Mouse (Mus musculus): ENCODE results near the gene Cuedc1. TPM values are rescaled to one million over a fixed set of nuclear protein-coding genes. Genes with fewer than 3 reads are reported as not detected.

Cuedc1 gene
- polyA plus RNA-seq, 1 experiment from 2014 or later, result 16.8 TPM

- TF ChIP-seq CTCF (IDR thresholded peaks at IDR 0.05; ENCODE audit: low read depth), result no peak
- ATAC-seq (ENCODE audit: insufficient read depth) (no peak), DNase-seq (no peak)
- Histone ChIP-seq H3K27me3 (ENCODE audit: insufficient read depth, low read length) (no peaks in the 10 kb centered on the region; the same call in 1 of the 2 replicates), H3K4me1 (ENCODE audit: insufficient read depth) (peaks cover 27% of the 10 kb centered on the region), H3K4me2 (no peak overlapping the region), H3K36me3 (ENCODE audit: insufficient read depth) (0 out of 2 replicates have a peak, but pooled peaks cover 5% of the 10 kb centered on the region), H3K27ac (ENCODE audit: low read depth) (no peak overlapping the region), H3K9ac (no peak overlapping the region), H3K9me3 (ENCODE audit: low read depth, low read length) (no peaks in the 10 kb centered on the region), H3K4me3 (ENCODE audit: low read depth, low read length) (no peak overlapping the region)
- 80% methylated on average over 3 of the region's 3 CpGs for WGBS
These were observed 72.7 kb downstream of the Cuedc1 start for GRCm38 (mm10) chr11:88170606-88171005.

- no peaks in the 10 kb centered on the region for H3K9me3 ChIP-seq (ENCODE audit: low read depth, low read length)
- H3K4me2 ChIP-seq, result no peak overlapping the region
- H3K4me1 ChIP-seq (ENCODE audit: insufficient read depth), result peaks cover 22% of the 10 kb centered on the region
- ATAC-seq (ENCODE audit: insufficient read depth), result no peak
- WGBS, result 54% methylated on average over 15 of the region's 15 CpGs
- no peak for TF ChIP-seq CTCF (IDR thresholded peaks at IDR 0.05; ENCODE audit: low read depth)
- H3K27ac ChIP-seq (ENCODE audit: low read depth), result no peak overlapping the region
- H3K4me3 ChIP-seq (ENCODE audit: low read depth, low read length), result no peak overlapping the region
- DNase-seq, result no peak
- H3K27me3 ChIP-seq (ENCODE audit: insufficient read depth, low read length), result no peaks in the 10 kb centered on the region; the same call in 1 of the 2 replicates
- peaks cover 6% of the 10 kb centered on the region; the same call in 1 of the 2 replicates for H3K36me3 ChIP-seq (ENCODE audit: insufficient read depth)
- no peak overlapping the region for H3K9ac ChIP-seq
These were observed 74.1 kb downstream of the Cuedc1 start for GRCm38 (mm10) chr11:88171876-88172442.

DNA sequence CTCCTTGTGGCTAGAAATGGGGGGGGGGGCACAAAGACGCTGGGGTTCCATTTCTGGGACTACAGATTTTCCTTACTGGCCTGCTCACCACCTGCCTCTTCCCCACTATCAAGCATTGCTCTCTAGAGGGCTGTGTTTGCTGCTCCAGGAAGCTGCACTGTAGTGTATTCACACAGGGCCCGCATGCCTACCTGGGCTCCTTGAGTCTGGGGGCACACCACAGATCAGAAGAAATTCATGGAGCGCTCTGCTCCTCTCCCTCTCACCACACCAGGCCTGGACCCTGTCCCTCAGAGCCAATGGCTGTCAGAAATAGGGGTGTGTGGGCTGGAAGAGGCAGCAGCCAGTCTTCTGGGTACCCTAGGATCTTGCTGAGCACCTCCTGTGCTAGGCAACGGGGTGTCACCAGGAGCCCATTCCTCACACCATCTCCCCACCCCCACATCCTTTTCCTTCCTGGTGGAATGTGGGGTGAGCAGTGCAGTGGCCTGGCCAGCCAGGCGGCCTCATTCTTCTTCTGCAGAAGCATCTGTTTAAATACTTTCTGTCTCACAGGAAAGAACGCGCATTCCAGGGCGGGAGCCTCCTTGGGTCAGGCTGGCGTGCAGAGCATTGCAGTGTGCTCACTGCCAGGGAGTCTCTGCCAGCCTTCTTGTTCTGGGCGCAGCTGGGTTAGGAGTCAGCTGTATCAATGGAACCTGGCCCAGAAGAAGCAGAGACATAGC lies 74.9 kb downstream of the Cuedc1 start:
- peak; percentile 86 for DNase-seq
- peaks cover 12% of the 10 kb centered on the region; the same call in 1 of the 2 replicates for H3K36me3 ChIP-seq (ENCODE audit: insufficient read depth)
- H3K4me2 ChIP-seq, result peak overlapping the region; percentile 3; the same call in 1 of the 2 replicates
- peak; percentile 87 for ATAC-seq (ENCODE audit: insufficient read depth)
- H3K27ac ChIP-seq (ENCODE audit: low read depth), result peak overlapping the region; percentile 84
- H3K4me1 ChIP-seq (ENCODE audit: insufficient read depth), result peaks cover 22% of the 10 kb centered on the region
- H3K9me3 ChIP-seq (ENCODE audit: low read depth, low read length), result no peaks in the 10 kb centered on the region
- H3K27me3 ChIP-seq (ENCODE audit: insufficient read depth, low read length), result no peaks in the 10 kb centered on the region; the same call in 1 of the 2 replicates
- H3K4me3 ChIP-seq (ENCODE audit: low read depth, low read length), result no peak overlapping the region
- WGBS, result 14% methylated on average over 10 of the region's 10 CpGs
- TF ChIP-seq CTCF (IDR thresholded peaks at IDR 0.05; ENCODE audit: low read depth), result no peak
- H3K9ac ChIP-seq, result no peak overlapping the region

- no peak for DNase-seq
These were observed 75.6 kb downstream of the Cuedc1 start for GRCm38 (mm10) chr11:88173386-88174025.

DNA sequence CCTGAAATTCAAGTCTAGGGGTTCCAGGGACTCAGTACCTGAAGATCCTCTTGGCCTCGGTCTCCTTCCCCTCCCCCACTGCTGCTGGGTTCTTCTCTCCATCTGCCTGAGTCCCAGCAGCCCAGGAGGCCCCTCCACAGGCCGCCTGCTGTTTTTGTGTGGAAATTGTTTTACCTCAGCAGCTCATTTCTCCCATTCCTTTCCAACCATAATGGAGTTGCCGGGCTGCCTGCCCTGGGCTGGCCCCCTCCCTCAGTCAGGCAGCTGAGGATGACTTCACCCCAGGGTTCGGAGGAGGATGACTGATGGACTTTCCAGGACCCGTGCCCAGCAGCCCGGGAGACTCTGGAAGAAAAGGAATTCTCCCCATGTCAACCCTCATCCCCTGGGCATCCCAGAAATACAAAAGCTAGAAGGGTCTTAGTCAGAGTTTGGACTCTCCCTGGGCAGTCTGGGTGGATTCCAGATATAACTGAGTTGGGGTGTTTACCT lies 82.7 kb downstream of the Cuedc1 start:
- DNase-seq (peak; percentile 58), ATAC-seq (ENCODE audit: insufficient read depth) (peak; percentile 54)
- H3K4me1 ChIP-seq (ENCODE audit: insufficient read depth), result peaks cover 19% of the 10 kb centered on the region
- 0 out of 2 replicates have a peak overlapping the region, but pooled peaks have one; percentile 15 for H3K9ac ChIP-seq
- peak overlapping the region; percentile 88 for H3K27ac ChIP-seq (ENCODE audit: low read depth)
- TF ChIP-seq CTCF (IDR thresholded peaks at IDR 0.05; ENCODE audit: low read depth), result peak; percentile 18; the same call in 1 of the 2 replicates
- peaks cover 31% of the 10 kb centered on the region for H3K36me3 ChIP-seq (ENCODE audit: insufficient read depth)
- H3K4me3 ChIP-seq (ENCODE audit: low read depth, low read length), result no peak overlapping the region
- H3K4me2 ChIP-seq, result peak overlapping the region; percentile 39
- WGBS, result 6% methylated on average over 6 of the region's 6 CpGs
- no peaks in the 10 kb centered on the region for H3K27me3 ChIP-seq (ENCODE audit: insufficient read depth, low read length)
- no peaks in the 10 kb centered on the region for H3K9me3 ChIP-seq (ENCODE audit: low read depth, low read length)

More at GRCm38 (mm10) chr11:88173386-88174025, 75.6 kb downstream of the Cuedc1 start:
- Histone ChIP-seq H3K4me1 (ENCODE audit: insufficient read depth) (peaks cover 22% of the 10 kb centered on the region), H3K4me3 (ENCODE audit: low read depth, low read length) (no peak overlapping the region), H3K9ac (no peak overlapping the region), H3K27ac (ENCODE audit: low read depth) (peak overlapping the region; percentile 84), H3K36me3 (ENCODE audit: insufficient read depth) (peaks cover 12% of the 10 kb centered on the region; the same call in 1 of the 2 replicates), H3K27me3 (ENCODE audit: insufficient read depth, low read length) (no peaks in the 10 kb centered on the region; the same call in 1 of the 2 replicates), H3K4me2 (peak overlapping the region; percentile 23; the same call in 1 of the 2 replicates), H3K9me3 (ENCODE audit: low read depth, low read length) (no peaks in the 10 kb centered on the region)
- 11% methylated on average over 9 of the region's 9 CpGs for WGBS
- TF ChIP-seq CTCF (IDR thresholded peaks at IDR 0.05; ENCODE audit: low read depth), result no peak
- peak; percentile 19; the same call in 1 of the 2 replicates for ATAC-seq (ENCODE audit: insufficient read depth)

- Histone ChIP-seq H3K36me3 (ENCODE audit: insufficient read depth) (peaks cover 31% of the 10 kb centered on the region), H3K27me3 (ENCODE audit: insufficient read depth, low read length) (no peaks in the 10 kb centered on the region), H3K4me1 (ENCODE audit: insufficient read depth) (peaks cover 19% of the 10 kb centered on the region), H3K9ac (no peak overlapping the region), H3K4me3 (ENCODE audit: low read depth, low read length) (no peak overlapping the region), H3K27ac (ENCODE audit: low read depth) (peak overlapping the region; percentile 88), H3K4me2 (peak overlapping the region; percentile 39), H3K9me3 (ENCODE audit: low read depth, low read length) (no peaks in the 10 kb centered on the region)
- 7% methylated on average over 16 of the region's 16 CpGs for WGBS
- 0 out of 2 replicates have a peak, but pooled peaks have one; percentile 22 for TF ChIP-seq CTCF (IDR thresholded peaks at IDR 0.05; ENCODE audit: low read depth)
- ATAC-seq (ENCODE audit: insufficient read depth) (peak; percentile 91), DNase-seq (peak; percentile 90)
These were observed 83.2 kb downstream of the Cuedc1 start for GRCm38 (mm10) chr11:88180959-88181619.

All from lung, embryonic 14.5 days (tissue).